Mouse (Mus musculus) limb, embryonic 15.5 days (tissue): ENCODE data around the gene Btaf1. TPM values are rescaled to one million over a fixed set of nuclear protein-coding genes. Genes with fewer than 3 reads are reported as not detected.

Experiments used
- ATAC-seq: fragments of 200-750 bp; cut with Nextera tagmentation; 2 replicates; pipeline ENCODE4 v1.8.0; 2017; ENCODE audit warnings: low read depth, moderate TSS enrichment; ENCODE audit not compliant: insufficient number of reproducible peaks, low FRiP score, low TSS enrichment
- H3K27ac ChIP-seq: fragments of 300-500 bp; sonication (generic); 2 replicates; pipeline ENCODE4 v1.5.1; 2015; ENCODE audit warnings: moderate library complexity, mild to moderate bottlenecking, inconsistent platforms
- H3K27me3 ChIP-seq: fragments of 300-500 bp; sonication (generic); 2 replicates; pipeline ENCODE4 v1.6.1; 2015; ENCODE audit warnings: inconsistent platforms
- H3K36me3 ChIP-seq: fragments of 300-500 bp; sonication (generic); 2 replicates; pipeline ENCODE4 v1.6.1; 2015; ENCODE audit warnings: inconsistent platforms
- H3K4me1 ChIP-seq: fragments of 300-500 bp; sonication (generic); 2 replicates; pipeline ENCODE4 v1.6.1; 2015; ENCODE audit warnings: inconsistent platforms
- H3K4me2 ChIP-seq: fragments of 300-500 bp; sonication (generic); 2 replicates; pipeline ENCODE4 v1.6.1; 2015; ENCODE audit warnings: mild to moderate bottlenecking, inconsistent platforms
- H3K4me3 ChIP-seq: fragments of 300-500 bp; sonication (generic); 2 replicates; pipeline ENCODE4 v1.5.1; 2015; ENCODE audit warnings: mild to moderate bottlenecking, inconsistent platforms
- H3K9ac ChIP-seq: fragments of 300-500 bp; sonication (generic); 2 replicates; pipeline ENCODE4 v1.6.1; 2015; ENCODE audit warnings: inconsistent platforms
- H3K9me3 ChIP-seq: fragments of 300-500 bp; sonication (generic); 2 replicates; pipeline ENCODE4 v1.6.1; 2016; ENCODE audit warnings: inconsistent platforms
- WGBS: fragments of 180-500 bp; shearing (Covaris S2); methylation state at CpG from one replicate; pipeline ENCODE4 v1.1.7; 2015; 5-methylcytosine and 5-hydroxymethylcytosine counted together
- polyA plus RNA-seq: library from polyadenylated mRNA; unstranded; fragments of >200 nt; fragmentation: Nextera tagmentation; extraction: Ambion mirVana; gene quantifications from 2 replicates; pipeline ENCODE4 v1.2.1, GENCODE M21; 2015

Btaf1 gene
- 7.4 and 10.1 TPM in 2 replicates for polyA plus RNA-seq

DNA sequence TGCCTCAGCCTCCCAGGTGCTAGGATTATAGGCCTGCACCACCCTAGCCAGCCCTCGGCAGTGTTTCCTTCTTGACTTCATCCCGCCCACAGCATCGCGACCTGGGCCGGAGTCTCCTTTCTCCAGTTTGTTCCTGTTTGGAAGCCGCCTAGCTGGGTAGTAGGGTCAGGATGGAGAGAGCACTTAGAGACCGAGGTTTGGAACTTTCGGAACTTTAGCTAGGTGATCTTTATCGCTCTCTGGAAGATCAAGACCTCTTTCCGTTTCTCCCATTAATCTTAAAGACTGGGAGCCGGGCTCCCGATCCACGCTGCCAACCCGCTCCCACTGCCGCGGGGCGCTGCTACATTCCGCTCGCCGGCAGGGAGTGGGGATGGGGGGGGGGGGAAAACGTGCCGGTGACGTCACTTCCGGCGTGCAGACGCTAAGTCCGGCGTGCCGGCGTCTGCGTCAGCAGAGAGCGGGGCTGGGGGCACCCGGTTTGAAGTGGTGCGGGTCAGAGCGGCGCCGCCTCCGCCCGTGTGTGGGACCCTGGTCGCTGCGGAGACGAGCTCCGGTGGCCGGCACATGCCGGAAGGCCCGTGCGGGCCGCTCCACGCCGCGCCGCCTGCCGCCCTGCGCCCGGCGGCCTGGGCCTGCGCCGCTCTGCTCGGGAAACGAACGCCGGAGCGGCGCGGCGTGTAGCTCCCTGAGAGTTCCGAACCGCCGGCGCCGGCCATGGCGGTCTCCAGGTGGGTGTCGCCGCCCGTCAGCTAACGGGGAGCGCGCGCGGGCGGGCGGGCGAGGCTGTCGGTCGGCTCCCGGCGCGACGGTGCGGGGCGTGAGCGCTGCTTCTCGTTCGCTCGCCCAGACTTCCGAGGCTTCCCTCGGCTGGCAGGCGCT, at the start of gene Btaf1:
Btaf1 (plus strand) TSS at position 409 of the 882 bp plus-strand sequence.
- H3K9ac ChIP-seq = peak within 1 kb of the TSS; percentile 89
- peaks cover 10% of the 10 kb centered on the region for H3K4me1 ChIP-seq
- H3K9me3 ChIP-seq = no peaks in the 10 kb centered on the region
- H3K27ac ChIP-seq = peak within 1 kb of the TSS; percentile 97
- under 1% methylated on average over 96 of the region's 98 CpGs for WGBS
- peak; percentile 96 for ATAC-seq
- H3K27me3 ChIP-seq = no peaks in the 10 kb centered on the region
- H3K4me2 ChIP-seq = peak within 1 kb of the TSS; percentile 84
- no peaks in the 10 kb centered on the region for H3K36me3 ChIP-seq
- peak within 1 kb of the TSS; percentile 96 for H3K4me3 ChIP-seq

DNA sequence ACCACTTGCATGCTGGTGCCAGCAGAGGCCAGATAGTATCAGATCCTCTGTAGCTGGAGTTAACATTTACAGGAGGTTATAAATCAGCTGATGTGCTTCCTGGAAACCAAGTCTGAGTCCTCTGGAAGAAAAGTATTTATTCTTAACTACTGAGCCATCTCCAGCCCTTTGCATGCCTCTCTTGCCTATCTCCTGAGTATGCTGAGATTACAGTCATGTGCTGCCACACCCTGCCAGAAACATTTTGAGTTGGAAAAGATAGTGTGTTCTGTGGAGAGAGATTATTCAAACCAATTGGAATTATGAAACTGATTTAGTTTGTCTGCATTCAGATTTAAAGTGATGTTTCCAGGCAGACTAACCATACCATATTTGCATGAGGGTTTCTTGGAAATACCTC, 48.5 kb upstream of the Btaf1 start:
- Histone ChIP-seq H3K4me2 (no peak overlapping the region), H3K27me3 (no peaks in the 10 kb centered on the region), H3K4me1 (no peaks in the 10 kb centered on the region), H3K27ac (no peak overlapping the region), H3K9ac (no peak overlapping the region), H3K36me3 (peaks cover 77% of the 10 kb centered on the region), H3K9me3 (no peaks in the 10 kb centered on the region), H3K4me3 (no peak overlapping the region)
- no peak for ATAC-seq

DNA sequence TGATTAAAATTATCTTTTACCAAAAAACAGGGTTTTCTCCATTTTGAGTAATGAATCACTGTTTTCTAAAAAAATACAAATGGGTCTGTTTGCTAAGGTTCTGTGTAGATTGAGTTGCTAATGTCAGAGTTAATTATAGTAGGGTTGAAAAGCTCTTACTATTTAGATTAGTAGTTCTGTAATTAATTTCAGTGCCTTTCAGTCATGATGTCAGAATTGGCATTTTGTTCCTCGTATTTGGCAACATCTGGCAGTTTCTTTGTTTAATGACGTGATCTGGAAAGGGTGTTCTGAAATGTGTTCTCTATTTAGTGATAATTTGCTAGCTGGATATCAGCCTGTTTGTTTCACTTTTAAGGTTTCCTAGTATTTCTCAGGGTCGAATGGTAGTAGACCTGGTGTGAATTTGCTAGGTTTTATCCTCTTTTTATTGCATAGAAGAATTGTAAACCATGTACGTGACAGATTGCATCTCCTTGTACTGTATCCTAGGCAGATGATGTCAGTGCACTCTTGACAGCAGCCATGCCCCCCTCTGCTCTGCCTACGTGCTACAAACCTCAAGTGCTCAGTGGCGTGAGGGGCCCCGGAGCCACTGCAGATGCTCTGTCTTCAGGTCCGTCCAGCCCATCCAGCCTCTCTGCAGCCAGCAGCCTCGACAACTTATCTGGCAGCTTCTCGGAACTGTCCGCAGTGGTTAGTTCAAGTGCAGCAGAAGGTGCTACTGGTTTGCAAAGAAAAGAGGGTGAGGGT, 47.0 kb upstream of the Btaf1 start:
- whole genome bisulfite sequencing = 64% methylated on average over 11 of the region's 11 CpGs
- H3K27me3 ChIP-seq = no peaks in the 10 kb centered on the region
- 0 out of 2 replicates have a peak overlapping the region, but pooled peaks have one; percentile 38 for H3K27ac ChIP-seq
- no peak overlapping the region for H3K9ac ChIP-seq
- no peak overlapping the region for H3K4me3 ChIP-seq
- H3K4me1 ChIP-seq = no peaks in the 10 kb centered on the region
- H3K36me3 ChIP-seq = peaks cover 81% of the 10 kb centered on the region
- H3K4me2 ChIP-seq = no peak overlapping the region
- no peak for ATAC-seq
- H3K9me3 ChIP-seq = no peaks in the 10 kb centered on the region

DNA sequence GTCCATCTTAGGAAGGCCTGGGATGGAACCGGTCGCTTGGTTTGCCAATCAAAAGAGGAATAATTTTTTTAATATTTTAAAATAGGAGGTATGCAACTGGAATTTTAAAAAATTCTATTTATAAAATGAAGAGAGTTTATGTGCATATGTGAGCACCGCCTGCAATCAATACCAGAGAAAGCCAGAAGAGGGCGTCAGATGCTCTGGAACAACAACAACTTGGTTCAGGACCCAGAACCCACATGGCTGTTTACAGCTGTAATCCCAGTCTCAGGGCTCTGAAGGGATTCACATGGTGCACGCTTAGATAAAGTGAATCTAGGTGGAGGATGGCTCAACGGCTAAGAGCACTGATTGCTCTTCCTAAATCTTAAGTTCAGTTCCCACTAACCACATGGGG, 42.8 kb upstream of the Btaf1 start:
- peaks cover 86% of the 10 kb centered on the region for H3K36me3 ChIP-seq
- H3K9me3 ChIP-seq = no peaks in the 10 kb centered on the region
- ATAC-seq = no peak
- H3K4me3 ChIP-seq = no peak overlapping the region
- no peak overlapping the region for H3K27ac ChIP-seq
- H3K27me3 ChIP-seq = no peaks in the 10 kb centered on the region
- H3K4me2 ChIP-seq = no peak overlapping the region
- WGBS = 82% methylated on average over 6 of the region's 6 CpGs
- H3K9ac ChIP-seq = no peak overlapping the region
- H3K4me1 ChIP-seq = no peaks in the 10 kb centered on the region

DNA sequence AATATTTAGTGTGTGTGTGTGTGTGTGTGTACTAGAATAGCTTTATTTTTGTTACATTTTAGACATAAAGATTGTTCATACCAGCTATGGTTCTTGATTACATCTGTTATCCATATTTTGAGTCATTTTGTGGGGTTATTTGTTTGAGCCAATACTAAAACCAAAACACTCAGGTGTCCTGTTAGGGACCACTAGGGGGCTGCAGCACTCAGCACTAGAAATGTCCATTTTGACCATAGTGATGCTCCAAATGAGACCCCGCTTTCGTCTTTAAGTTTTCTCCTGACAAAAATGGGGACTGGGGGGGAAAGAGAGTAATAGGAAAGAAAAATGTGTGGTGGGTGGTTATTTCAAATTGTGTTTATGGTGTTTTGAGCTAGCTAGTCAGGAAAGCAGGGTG, 39.6 kb upstream of the Btaf1 start:
- H3K4me1 ChIP-seq = no peaks in the 10 kb centered on the region
- H3K9ac ChIP-seq = no peak overlapping the region
- H3K4me2 ChIP-seq = no peak overlapping the region
- no peaks in the 10 kb centered on the region for H3K9me3 ChIP-seq
- no peaks in the 10 kb centered on the region for H3K27me3 ChIP-seq
- peaks cover 92% of the 10 kb centered on the region for H3K36me3 ChIP-seq
- WGBS = 75% methylated on average over 2 of the region's 2 CpGs
- H3K4me3 ChIP-seq = no peak overlapping the region
- ATAC-seq = no peak
- H3K27ac ChIP-seq = no peak overlapping the region

DNA sequence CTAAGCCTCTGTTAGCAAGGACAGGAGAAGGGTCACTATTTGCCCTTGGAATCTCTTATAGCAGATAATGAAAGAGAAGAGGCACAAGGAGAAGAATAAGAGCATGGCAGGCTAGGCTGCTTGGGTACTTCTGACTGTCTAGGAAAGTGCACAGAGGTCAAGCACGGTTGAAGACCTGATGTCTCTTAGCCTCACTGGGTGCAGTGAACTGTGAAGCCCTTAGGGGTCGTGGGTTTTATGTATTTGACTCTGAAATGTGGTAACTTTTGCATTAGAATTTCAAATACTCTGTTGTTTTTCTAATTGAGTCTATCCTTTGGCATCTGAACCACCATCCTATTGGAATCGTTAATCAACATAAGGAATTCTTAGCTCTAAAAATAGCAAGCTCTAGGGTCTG, 38.2 kb upstream of the Btaf1 start:
- H3K4me1 ChIP-seq = no peaks in the 10 kb centered on the region
- peaks cover 89% of the 10 kb centered on the region for H3K36me3 ChIP-seq
- H3K27ac ChIP-seq = no peak overlapping the region
- no peak overlapping the region for H3K9ac ChIP-seq
- no peak for ATAC-seq
- H3K9me3 ChIP-seq = no peaks in the 10 kb centered on the region
- 82% methylated on average over 3 of the region's 3 CpGs for WGBS
- H3K4me3 ChIP-seq = no peak overlapping the region
- no peaks in the 10 kb centered on the region for H3K27me3 ChIP-seq
- no peak overlapping the region for H3K4me2 ChIP-seq

DNA sequence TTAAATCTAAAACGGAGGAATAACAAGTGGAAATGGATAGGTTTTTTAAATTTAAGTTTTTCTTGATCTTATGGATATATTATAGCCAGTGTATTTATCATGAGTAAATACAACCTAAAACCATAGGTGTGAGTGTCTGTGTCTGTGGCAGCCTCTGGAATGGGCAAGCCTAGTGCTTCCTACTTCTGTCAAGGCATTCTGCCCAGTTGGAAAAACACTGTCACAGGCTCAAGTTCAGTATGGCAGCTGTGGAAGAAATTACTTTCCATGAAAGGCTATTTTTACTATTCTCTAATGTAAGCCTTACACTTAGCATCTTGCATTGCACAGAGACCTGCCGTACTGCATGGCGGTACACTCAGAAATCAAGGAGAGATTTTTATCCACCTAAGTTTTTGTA, 34.1 kb upstream of the Btaf1 start:
- H3K9me3 ChIP-seq = no peaks in the 10 kb centered on the region
- no peak overlapping the region for H3K9ac ChIP-seq
- WGBS = 89% methylated on average over 3 of the region's 3 CpGs
- H3K4me2 ChIP-seq = no peak overlapping the region
- ATAC-seq = no peak
- H3K4me1 ChIP-seq = peaks cover 3% of the 10 kb centered on the region; the same call in 1 of the 2 replicates
- H3K27me3 ChIP-seq = no peaks in the 10 kb centered on the region
- no peak overlapping the region for H3K4me3 ChIP-seq
- H3K36me3 ChIP-seq = peaks cover 74% of the 10 kb centered on the region
- H3K27ac ChIP-seq = no peak overlapping the region

DNA sequence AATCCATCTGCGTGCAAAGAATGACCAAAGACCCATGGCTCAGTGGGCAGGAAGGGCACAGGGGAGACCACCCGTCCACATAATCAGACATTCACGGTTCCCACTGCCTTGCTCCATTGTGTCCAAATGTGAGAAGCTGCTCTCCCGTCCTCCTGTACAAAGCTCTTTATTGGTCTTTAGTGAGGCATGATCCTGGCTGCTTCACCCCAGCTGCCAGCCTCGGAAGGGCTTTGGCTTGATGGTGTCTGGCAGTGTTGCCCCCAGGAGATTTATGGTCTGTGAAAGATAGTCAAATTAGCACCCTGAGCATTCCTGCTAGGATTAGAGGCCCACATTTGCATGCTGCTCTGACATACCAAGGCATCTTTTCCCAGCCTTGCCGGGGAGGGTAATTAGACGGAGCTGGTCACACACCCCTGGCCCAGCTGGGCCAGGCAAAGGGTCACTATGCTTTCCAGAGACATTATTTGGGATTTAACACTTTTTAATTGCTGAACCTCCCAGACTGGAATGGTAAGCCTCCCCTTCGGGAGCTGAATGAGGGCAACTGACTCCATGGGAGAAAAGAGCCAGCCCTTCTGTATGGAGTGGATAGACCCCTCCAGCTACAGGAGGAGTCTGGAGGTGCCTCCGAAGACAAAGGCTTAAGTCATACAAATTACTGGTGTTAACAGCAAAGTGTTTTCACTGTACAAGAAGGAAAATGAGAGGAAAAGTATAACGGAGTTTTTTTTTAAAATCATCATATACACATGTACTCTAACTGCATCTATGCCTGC, 28.9 kb upstream of the Btaf1 start:
- Histone ChIP-seq H3K36me3 (peaks cover 25% of the 10 kb centered on the region), H3K9me3 (no peaks in the 10 kb centered on the region), H3K4me1 (peaks cover 7% of the 10 kb centered on the region; the same call in 1 of the 2 replicates), H3K27me3 (no peaks in the 10 kb centered on the region), H3K27ac (no peak overlapping the region), H3K4me3 (no peak overlapping the region), H3K9ac (no peak overlapping the region), H3K4me2 (no peak overlapping the region)
- ATAC-seq = no peak
- WGBS = 13% methylated on average over 10 of the region's 10 CpGs

DNA sequence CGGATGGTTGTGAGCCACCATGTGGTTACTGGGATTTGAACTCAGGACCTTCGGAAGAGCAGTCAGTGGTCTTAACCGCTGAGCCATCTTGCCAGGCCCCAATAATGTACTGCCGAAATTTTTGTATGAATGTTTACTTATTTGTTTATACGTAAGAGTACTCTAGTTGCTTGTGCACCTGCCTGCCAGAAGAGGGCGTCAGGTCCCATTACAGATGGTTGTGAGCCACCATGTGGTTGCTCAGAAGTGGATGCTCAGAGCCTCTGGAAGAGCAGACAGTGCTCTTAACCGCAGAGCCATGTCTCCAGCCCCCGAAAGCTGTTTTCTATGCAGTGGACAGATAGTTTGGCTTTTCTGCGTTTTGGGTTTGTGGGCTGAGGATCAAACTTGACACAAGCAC, 28.1 kb upstream of the Btaf1 start:
- Histone ChIP-seq H3K4me1 (peaks cover 7% of the 10 kb centered on the region; the same call in 1 of the 2 replicates), H3K4me2 (no peak overlapping the region), H3K27ac (no peak overlapping the region), H3K9ac (no peak overlapping the region), H3K4me3 (no peak overlapping the region), H3K36me3 (peaks cover 20% of the 10 kb centered on the region), H3K27me3 (no peaks in the 10 kb centered on the region), H3K9me3 (no peaks in the 10 kb centered on the region)
- ATAC-seq = no peak
- WGBS = 47% methylated on average over 9 of the region's 9 CpGs

DNA sequence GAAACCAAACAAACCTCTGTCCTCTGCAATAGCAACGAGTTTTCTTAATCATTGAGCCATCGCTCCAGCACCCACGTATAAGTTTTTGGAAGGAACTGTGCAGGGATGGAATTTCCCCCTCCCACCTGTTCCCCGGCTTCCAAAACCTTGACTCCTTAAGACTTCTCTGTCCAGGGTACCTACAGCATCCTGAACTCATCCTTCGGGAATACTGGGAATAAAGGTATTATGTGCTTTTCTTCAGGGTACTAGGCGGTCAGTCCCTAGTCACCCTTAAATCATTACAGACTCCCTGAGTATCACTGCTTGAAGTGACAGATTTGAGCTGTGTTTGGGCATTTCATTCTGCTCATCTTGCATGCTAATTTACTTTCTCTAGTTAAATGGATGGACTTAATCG, 22.5 kb upstream of the Btaf1 start:
- Histone ChIP-seq H3K27ac (no peak overlapping the region), H3K4me3 (no peak overlapping the region; the same call in 1 of the 2 replicates), H3K4me1 (peaks cover 10% of the 10 kb centered on the region), H3K4me2 (peak overlapping the region; percentile 86; the same call in 1 of the 2 replicates), H3K9ac (no peak overlapping the region), H3K27me3 (no peaks in the 10 kb centered on the region), H3K36me3 (no peaks in the 10 kb centered on the region), H3K9me3 (no peaks in the 10 kb centered on the region)
- no peak for ATAC-seq
- 38% methylated on average over 7 of the region's 7 CpGs for WGBS

DNA sequence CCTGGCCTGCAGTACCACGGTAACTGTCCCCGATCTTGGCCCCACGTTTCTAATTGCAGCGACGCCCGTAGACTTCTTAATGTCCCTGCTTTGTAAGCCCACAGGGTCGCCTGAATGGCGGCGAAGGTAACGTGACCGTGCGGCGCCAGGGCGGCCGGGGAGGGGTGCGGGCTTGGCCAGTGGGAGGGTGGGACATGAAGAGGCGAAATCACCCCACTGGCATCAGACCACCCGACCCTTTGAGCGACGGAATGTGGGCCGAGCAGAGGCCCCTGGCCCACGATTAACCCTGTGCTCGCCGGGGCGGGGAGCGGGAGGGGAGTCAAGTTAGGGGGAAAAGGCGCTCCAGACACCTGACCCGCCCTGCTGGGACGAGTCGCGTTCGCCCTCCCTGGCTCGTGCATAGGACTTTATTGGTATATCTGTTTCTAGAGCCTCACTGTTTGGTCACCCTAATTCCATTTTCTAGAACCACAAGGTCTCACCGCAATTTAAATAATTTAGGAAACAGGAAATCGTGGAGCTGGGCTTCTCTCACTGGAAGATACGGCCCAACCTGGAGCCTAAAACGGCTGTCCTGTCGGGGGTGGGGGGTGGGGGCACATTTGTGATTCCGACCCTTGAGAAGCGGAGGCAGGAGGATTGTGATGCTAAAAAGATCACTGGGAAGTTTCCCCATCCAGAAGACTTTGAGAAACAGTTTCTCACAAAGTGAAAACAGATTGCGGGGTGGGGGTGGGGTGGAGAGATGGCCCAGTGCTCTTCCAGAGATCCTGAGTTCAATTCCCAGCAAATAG, 21.5 kb upstream of the Btaf1 start:
- Histone ChIP-seq H3K4me3 (peak overlapping the region; percentile 57), H3K27ac (peak overlapping the region; percentile 23), H3K9me3 (no peaks in the 10 kb centered on the region), H3K4me1 (peaks cover 10% of the 10 kb centered on the region), H3K27me3 (no peaks in the 10 kb centered on the region), H3K36me3 (no peaks in the 10 kb centered on the region), H3K9ac (peak overlapping the region; percentile 54), H3K4me2 (peak overlapping the region; percentile 86)
- 2% methylated on average over 41 of the region's 41 CpGs for WGBS
- ATAC-seq = peak; percentile 65; the same call in 1 of the 2 replicates
